Mouse (Mus musculus): ENCODE measurements around the gene 9130409I23Rik.

DNA sequence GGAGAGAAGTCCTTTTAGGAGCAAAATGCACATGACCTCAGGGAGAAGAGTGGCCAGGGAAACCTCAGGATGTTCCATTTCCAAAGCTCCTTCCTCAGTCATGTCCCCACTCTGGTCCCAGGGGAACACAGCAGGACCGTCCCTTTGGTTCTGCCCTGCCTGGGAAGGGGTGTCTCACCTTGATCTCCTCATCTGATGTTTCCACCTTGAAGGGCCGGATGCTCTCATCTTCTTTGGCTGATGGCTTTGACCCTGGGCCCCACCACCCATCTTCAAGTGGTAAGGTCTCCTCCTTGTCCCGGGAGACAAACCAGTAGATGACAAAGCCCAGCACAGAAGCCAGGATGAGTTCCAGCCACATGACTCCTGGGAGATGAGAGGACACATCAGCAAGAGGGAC is 49.4 kb upstream of the 9130409I23Rik start:
- TF ChIP-seq CTCF (IDR thresholded peaks at IDR 0.05; ENCODE audit: low read depth) (no peak), EP300 (optimal IDR thresholded peaks at IDR 0.05) (no peak)
